In the genomic region with DNA sequence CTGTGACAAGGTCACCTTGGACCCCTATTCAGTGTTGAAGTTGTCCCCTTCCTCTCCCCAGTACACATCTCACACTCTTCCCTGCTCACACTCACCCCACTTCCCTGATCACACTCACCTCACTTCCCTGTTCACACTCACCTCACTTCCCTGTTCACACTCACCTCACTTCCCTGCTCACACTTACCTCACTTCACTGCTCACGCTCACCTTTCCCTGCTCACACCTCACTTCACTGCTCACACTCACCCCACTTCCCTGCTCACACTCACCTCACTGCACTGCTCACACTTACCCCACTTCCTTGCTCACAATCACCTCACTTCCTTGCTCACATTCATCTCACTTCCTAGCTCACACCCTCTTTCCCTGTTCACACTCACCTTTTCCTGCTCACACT, we compare ENCODE assay signal across 16 mouse cellular contexts. TPM values are rescaled to one million over a fixed set of nuclear protein-coding genes. Genes with fewer than 3 reads are reported as not detected.
DNase-seq lines count a peak whose midpoint lies in the region; ATAC-seq and TF ChIP-seq lines count a peak whose summit lies in the region.
"Had no signal": no experiment of that assay in that cellular context is flagged by ENCODE, and none has a peak within 500 bp of the region (broad histone marks: within the 10 kb centered on the region; RNA-seq: fewer than 3 reads in every experiment).

No protein-coding gene starts in this region.

- H3ac ChIP-seq in myocyte (ENCODE audit: control insufficient read depth, insufficient read length): no peak overlapping the region

- no peaks in the 10 kb centered on the region for H3K36me3 ChIP-seq in embryonic facial prominence, embryonic 14.5 days (ENCODE audit: control insufficient read depth, insufficient read depth, low read length)
- H3K36me3 ChIP-seq in myocyte (ENCODE audit: control insufficient read depth, insufficient read depth): no peaks in the 10 kb centered on the region
- H3K36me3 ChIP-seq: hindbrain, embryonic 13.5 days had no signal

- TF ChIP-seq POLR2A in lung, adult 2 months (IDR thresholded peaks at IDR 0.05; ENCODE audit: borderline replicate concordance, extremely low read depth, low read depth, low read length): peak; percentile 89; the same call in 1 of the 2 replicates
- no peak for TF ChIP-seq POLR2A in myocyte (IDR thresholded peaks at IDR 0.05; ENCODE audit: insufficient read length, low read depth)

- no peaks in the 10 kb centered on the region for H3K79me2 ChIP-seq in myocyte (ENCODE audit: control insufficient read depth, insufficient read depth)

- WGBS in lung, adult 2 months: 77% methylated on average over 1 of the region's 1 CpGs
- 93% methylated on average over 1 of the region's 1 CpGs for WGBS in embryonic facial prominence, embryonic 14.5 days

- no peaks in the 10 kb centered on the region for H3K27me3 ChIP-seq in embryonic facial prominence, embryonic 14.5 days (replicated peaks; ENCODE audit: control insufficient read depth, insufficient read depth, low read length)
- no peaks in the 10 kb centered on the region for H3K27me3 ChIP-seq in myocyte (ENCODE audit: control insufficient read depth, insufficient read depth, insufficient read length)
- H3K27me3 ChIP-seq: Patski had no signal

- H3K9ac ChIP-seq in embryonic facial prominence, embryonic 14.5 days (ENCODE audit: low read depth, low read length): no peak overlapping the region
- H3K9ac ChIP-seq: hindbrain, embryonic 13.5 days; liver, postnatal 0 days had no signal

- ATAC-seq in embryonic facial prominence, embryonic 14.5 days (ENCODE audit: low read depth): no peak
- no peak for ATAC-seq in inflammation-experienced regulatory T-cells, adult 6 months
- ATAC-seq: liver, postnatal 0 days; midbrain, embryonic 16.5 days had no signal

- peak overlapping the region; percentile 44 for H3K27ac ChIP-seq in brown adipose tissue, adult 24 weeks (replicated peaks; ENCODE audit: low read depth, low read length)
- no peak overlapping the region for H3K27ac ChIP-seq in embryonic facial prominence, embryonic 14.5 days (replicated peaks; ENCODE audit: low read depth, low read length)
- H3K27ac ChIP-seq: hindbrain, embryonic 13.5 days had no signal

- peaks cover under 1% of the 10 kb centered on the region; the same call in 1 of the 2 replicates for H3K4me1 ChIP-seq in lung, adult 2 months (ENCODE audit: control insufficient read depth, insufficient read depth, low read length)
- H3K4me1 ChIP-seq in brown adipose tissue, adult 24 weeks (ENCODE audit: control insufficient read depth, insufficient read depth, insufficient read length, low read length): peaks cover 16% of the 10 kb centered on the region
- peaks cover 11% of the 10 kb centered on the region; the same call in 1 of the 2 replicates for H3K4me1 ChIP-seq in embryonic facial prominence, embryonic 14.5 days (ENCODE audit: control insufficient read depth, insufficient read depth, low read length)

- DNase-seq in lung, adult 2 months: no peak
- DNase-seq in lung, postnatal 10 days: no peak
- no peak for DNase-seq in embryonic facial prominence, embryonic 14.5 days (ENCODE audit: low spot score)
- no peak for DNase-seq in kidney, postnatal 25 days
- DNase-seq: adrenal gland, postnatal 10 days; cerebellum, adult 9-11 months; layer of hippocampus, adult 9-11 months; liver, postnatal 0 days; right cerebral cortex, postnatal 14 days; thymus, adult 18-20 months had no signal

- peak overlapping the region; percentile 12 for H3K4me2 ChIP-seq in embryonic facial prominence, embryonic 14.5 days (ENCODE audit: low read depth, low read length)
- peak overlapping the region; percentile 85 for H3K4me2 ChIP-seq in myocyte (ENCODE audit: low read depth)
- H3K4me2 ChIP-seq: hindbrain, embryonic 13.5 days had no signal

- 0 out of 2 replicates have a peak, but pooled peaks have one; percentile 14 for TF ChIP-seq CTCF in lung, adult 2 months (IDR thresholded peaks at IDR 0.05; ENCODE audit: insufficient read depth, low read length)

- peak overlapping the region; percentile 93 for H3K4me3 ChIP-seq in lung, adult 2 months (replicated peaks; ENCODE audit: extremely low read depth, low read depth, low read length)
- H3K4me3 ChIP-seq in brown adipose tissue, adult 24 weeks (ENCODE audit: insufficient read depth, low read depth, low read length): peak overlapping the region; percentile 34
- no peak overlapping the region for H3K4me3 ChIP-seq in embryonic facial prominence, embryonic 14.5 days (ENCODE audit: low read depth, low read length)
- H3K4me3 ChIP-seq in myocyte: peak overlapping the region; percentile 22
- H3K4me3 ChIP-seq: hindbrain, embryonic 13.5 days had no signal

- H3K9me3 ChIP-seq in embryonic facial prominence, embryonic 14.5 days (ENCODE audit: control insufficient read depth, low read length): no peaks in the 10 kb centered on the region
- H3K9me3 ChIP-seq: hindbrain, embryonic 13.5 days had no signal

TF ChIP-seq in myocyte, 11 proteins besides CTCF, POLR2A, EP300 and RAD21:
- TF ChIP-seq MYOD1 (IDR thresholded peaks at IDR 0.05; ENCODE audit: control insufficient read depth in 1 of 3, insufficient read length in 2 of 3, low read depth in 2 of 3): peak in 1 of 3 experiments; percentile 8
- TF ChIP-seq POLR2AphosphoS2 (IDR thresholded peaks at IDR 0.05; ENCODE audit: insufficient read length, low read depth): peak; percentile 18
- TF ChIP-seq SRF (IDR thresholded peaks at IDR 0.05; ENCODE audit: control insufficient read depth, insufficient read length, low read depth): no peak
TF ChIP-seq in myocyte: peak in this region for 2.

RNA-seq across cellular contexts. Expression of a gene that starts 0.5 kb away (rescaled TPM):
- 13,780 and 14,250 TPM in 2 replicates for polyA plus RNA-seq in lung, adult 2 months (2012; rRNA removed)
- 20.9 and 26.0 TPM in 2 replicates for polyA plus RNA-seq in brown adipose tissue, adult 24 weeks (2012; ENCODE audit: insufficient read depth, insufficient read length, missing spikeins)
- 58.3 and 113 TPM in 2 replicates for polyA plus RNA-seq in embryonic facial prominence, embryonic 14.5 days (2014; fragmentation: Nextera tagmentation; extraction: Ambion mirVana)
- polyA plus RNA-seq in myocyte (2012; fragmentation: generic; extraction: Trizol): 183 TPM
- polyA plus RNA-seq in inflammation-experienced regulatory T-cells, adult 6 months (2017; shearing (Covaris generic)): not detected

RNA-seq across cellular contexts. Expression of a gene that starts 4.3 kb away (rescaled TPM):
- polyA plus RNA-seq in lung, adult 2 months (2012; rRNA removed): 326 and 340 TPM in 2 replicates
- polyA plus RNA-seq in brown adipose tissue, adult 24 weeks (2012; ENCODE audit: insufficient read depth, insufficient read length, missing spikeins): 9.4 and 15.5 TPM in 2 replicates
- 23.5 and 27.0 TPM in 2 replicates for polyA plus RNA-seq in embryonic facial prominence, embryonic 14.5 days (2014; fragmentation: Nextera tagmentation; extraction: Ambion mirVana)
- polyA plus RNA-seq in myocyte (2012; fragmentation: generic; extraction: Trizol): 21.2 TPM
- polyA plus RNA-seq in inflammation-experienced regulatory T-cells, adult 6 months (2017; shearing (Covaris generic)): 10 to 100 TPM; 20.5 to 29.7 (median 26.5) TPM

RNA-seq across cellular contexts. Expression of a gene that starts 10.1 kb away (rescaled TPM):
- 62.0 and 76.8 TPM in 2 replicates for polyA plus RNA-seq in lung, adult 2 months (2012; rRNA removed)
- 1.9 and 2.5 TPM in 2 replicates for polyA plus RNA-seq in brown adipose tissue, adult 24 weeks (2012; ENCODE audit: insufficient read depth, insufficient read length, missing spikeins)
- polyA plus RNA-seq in embryonic facial prominence, embryonic 14.5 days (2014; fragmentation: Nextera tagmentation; extraction: Ambion mirVana): 16.5 and 16.6 TPM in 2 replicates
- 1.9 TPM for polyA plus RNA-seq in myocyte (2012; fragmentation: generic; extraction: Trizol)
- not detected for polyA plus RNA-seq in inflammation-experienced regulatory T-cells, adult 6 months (2017; shearing (Covaris generic))

RNA-seq across cellular contexts. Expression of a gene that starts 17.7 kb away (rescaled TPM):
- 35.6 and 40.1 TPM in 2 replicates for polyA plus RNA-seq in lung, adult 2 months (2012; rRNA removed)
- 3.0 and 6.2 TPM in 2 replicates for polyA plus RNA-seq in brown adipose tissue, adult 24 weeks (2012; ENCODE audit: insufficient read depth, insufficient read length, missing spikeins)
- 46.5 and 50.7 TPM in 2 replicates for polyA plus RNA-seq in embryonic facial prominence, embryonic 14.5 days (2014; fragmentation: Nextera tagmentation; extraction: Ambion mirVana)
- 10.6 TPM for polyA plus RNA-seq in myocyte (2012; fragmentation: generic; extraction: Trizol)
- 10 to 100 TPM; 19.4 to 39.4 (median 20.8) TPM for polyA plus RNA-seq in inflammation-experienced regulatory T-cells, adult 6 months (2017; shearing (Covaris generic))

RNA-seq across cellular contexts. Expression of a gene that starts 17.9 kb away (rescaled TPM):
- 68.0 and 69.1 TPM in 2 replicates for polyA plus RNA-seq in lung, adult 2 months (2012; rRNA removed)
- 66.6 and 68.4 TPM in 2 replicates for polyA plus RNA-seq in brown adipose tissue, adult 24 weeks (2012; ENCODE audit: insufficient read depth, insufficient read length, missing spikeins)
- polyA plus RNA-seq in embryonic facial prominence, embryonic 14.5 days (2014; fragmentation: Nextera tagmentation; extraction: Ambion mirVana): 139 and 145 TPM in 2 replicates
- polyA plus RNA-seq in myocyte (2012; fragmentation: generic; extraction: Trizol): 42.5 TPM
- 100 to 1,000 TPM; 154 to 181 (median 169) TPM for polyA plus RNA-seq in inflammation-experienced regulatory T-cells, adult 6 months (2017; shearing (Covaris generic))

Comparison
In these comparisons a context has a peak if more than half of its experiments do, and no peak if none do; other contexts are left out.
1. RNA of a gene that starts 0.5 kb away (polyA plus RNA-seq): 13,780 to 14,250 TPM in lung, adult 2 months; 183 TPM in myocyte (single experiment), 58.3 to 113 TPM in embryonic facial prominence, embryonic 14.5 days, 20.9 to 26.0 TPM in brown adipose tissue, adult 24 weeks and not detected in inflammation-experienced regulatory T-cells, adult 6 months; every median in the first group is over 10 times any median in the second.
2. RNA of a gene that starts 4.3 kb away (polyA plus RNA-seq): 326 to 340 TPM in lung, adult 2 months; 23.5 to 27.0 TPM in embryonic facial prominence, embryonic 14.5 days, 20.5 to 29.7 TPM in inflammation-experienced regulatory T-cells, adult 6 months, 21.2 TPM in myocyte (single experiment) and 9.4 to 15.5 TPM in brown adipose tissue, adult 24 weeks; every median in the first group is over 10 times any median in the second.